Mouse (Mus musculus): ENCODE data around the gene AB124611. TPM values are rescaled to one million over a fixed set of nuclear protein-coding genes. Genes with fewer than 3 reads are reported as not detected.
"Not testable (repeated sequence)": the region's sequence is repeated elsewhere in the genome, so short reads cannot be mapped to it uniquely, and the experiment has no call there.

The AB124611 gene
- polyA plus RNA-seq, 1 experiment from 2014 or later: 2.9 TPM

GRCm38 (mm10) chr9:21505767-21506166 is 20.2 kb upstream of the AB124611 start:
- no peak for ATAC-seq (ENCODE audit: low read depth)
- H3K9ac ChIP-seq: peak overlapping the region; percentile 2; the same call in 1 of the 2 replicates
- H3K27me3 ChIP-seq: no peaks in the 10 kb centered on the region
- H3K27ac ChIP-seq (replicated peaks): no peak overlapping the region
- peaks cover 63% of the 10 kb centered on the region for H3K36me3 ChIP-seq
- no peaks in the 10 kb centered on the region for H3K9me3 ChIP-seq
- H3K4me2 ChIP-seq: no peak overlapping the region
- H3K4me3 ChIP-seq: no peak overlapping the region
- H3K4me1 ChIP-seq (replicated peaks): peaks cover 14% of the 10 kb centered on the region

- H3K4me1 ChIP-seq (replicated peaks): peaks cover 19% of the 10 kb centered on the region
- no peak overlapping the region for H3K27ac ChIP-seq (replicated peaks)
- H3K9me3 ChIP-seq: no peaks in the 10 kb centered on the region
- no peak for ATAC-seq (ENCODE audit: low read depth)
- H3K4me2 ChIP-seq: no peak overlapping the region
- WGBS: 94% methylated on average over 15 of the region's 15 CpGs
- no peaks in the 10 kb centered on the region for H3K27me3 ChIP-seq
- no peak overlapping the region for H3K9ac ChIP-seq
- H3K4me3 ChIP-seq: no peak overlapping the region
- peaks cover 56% of the 10 kb centered on the region for H3K36me3 ChIP-seq
These were observed 18.1 kb upstream of the AB124611 start for GRCm38 (mm10) chr9:21507753-21508430.

- H3K9me3 ChIP-seq: no peaks in the 10 kb centered on the region
- ATAC-seq (ENCODE audit: low read depth): no peak
- peak overlapping the region; percentile 66 for H3K4me2 ChIP-seq
- H3K4me1 ChIP-seq (replicated peaks): peaks cover 19% of the 10 kb centered on the region
- no peak overlapping the region for H3K27ac ChIP-seq (replicated peaks)
- peak overlapping the region; percentile 78; the same call in 1 of the 2 replicates for H3K9ac ChIP-seq
- H3K4me3 ChIP-seq: peak overlapping the region; percentile 63
- WGBS: 79% methylated on average over 7 of the region's 7 CpGs
- no peaks in the 10 kb centered on the region for H3K27me3 ChIP-seq
- peaks cover 48% of the 10 kb centered on the region for H3K36me3 ChIP-seq
These were observed 17.0 kb upstream of the AB124611 start for GRCm38 (mm10) chr9:21508871-21509404.

- peak within 1 kb of the TSS; percentile 66 for H3K4me2 ChIP-seq
- no peaks in the 10 kb centered on the region for H3K9me3 ChIP-seq
- H3K9ac ChIP-seq: peak within 1 kb of the TSS; percentile 78
- H3K4me1 ChIP-seq (replicated peaks): peaks cover 19% of the 10 kb centered on the region
- no peaks in the 10 kb centered on the region for H3K27me3 ChIP-seq
- H3K4me3 ChIP-seq: peak within 1 kb of the TSS; percentile 63
- H3K36me3 ChIP-seq: peaks cover 37% of the 10 kb centered on the region
- under 1% methylated on average over 44 of the region's 44 CpGs for WGBS
- peak within 1 kb of the TSS; percentile 93 for H3K27ac ChIP-seq (replicated peaks)
- ATAC-seq (ENCODE audit: low read depth): peak; percentile 96
These were observed 15.9 kb upstream of the AB124611 start, which contains the start of gene Tmed1 for GRCm38 (mm10) chr9:21509772-21510688. Gene Tmed1, minus strand, starts transcription at chr9:21510252.

GRCm38 (mm10) chr9:21510689-21511015 is 15.3 kb upstream of the AB124611 start:
- Histone ChIP-seq H3K27me3 (no peaks in the 10 kb centered on the region), H3K4me2 (peak overlapping the region; percentile 66), H3K4me1 (replicated peaks) (peaks cover 19% of the 10 kb centered on the region), H3K9ac (peak overlapping the region; percentile 78), H3K36me3 (peaks cover 31% of the 10 kb centered on the region), H3K9me3 (no peaks in the 10 kb centered on the region), H3K4me3 (peak overlapping the region; percentile 63), H3K27ac (replicated peaks) (peak overlapping the region; percentile 93)
- 7% methylated on average over 7 of the region's 7 CpGs for WGBS
- peak; percentile 30 for ATAC-seq (ENCODE audit: low read depth)

- Histone ChIP-seq H3K9me3 (no peaks in the 10 kb centered on the region), H3K4me2 (peak overlapping the region; percentile 66), H3K27me3 (no peaks in the 10 kb centered on the region), H3K9ac (peak overlapping the region; percentile 78), H3K36me3 (peaks cover 27% of the 10 kb centered on the region), H3K4me3 (peak overlapping the region; percentile 63), H3K27ac (replicated peaks) (peak overlapping the region; percentile 93; the same call in 1 of the 2 replicates), H3K4me1 (replicated peaks) (peaks cover 19% of the 10 kb centered on the region)
- WGBS: 84% methylated on average over 9 of the region's 9 CpGs
- ATAC-seq (ENCODE audit: low read depth): no peak
These were observed 14.9 kb upstream of the AB124611 start for GRCm38 (mm10) chr9:21511052-21511451.

- no peak for ATAC-seq (ENCODE audit: low read depth)
These were observed 12.5 kb upstream of the AB124611 start for GRCm38 (mm10) chr9:21513466-21513865.

GRCm38 (mm10) chr9:21517947-21518495 is 8.0 kb upstream of the AB124611 start:
- Histone ChIP-seq H3K4me3 (no peak overlapping the region), H3K9ac (no peak overlapping the region), H3K27ac (replicated peaks) (no peak overlapping the region), H3K9me3 (no peaks in the 10 kb centered on the region), H3K4me2 (no peak overlapping the region), H3K27me3 (no peaks in the 10 kb centered on the region), H3K4me1 (replicated peaks) (no peaks in the 10 kb centered on the region), H3K36me3 (no peaks in the 10 kb centered on the region)
- ATAC-seq (ENCODE audit: low read depth): no peak
- WGBS: 89% methylated on average over 6 of the region's 6 CpGs

More at GRCm38 (mm10) chr9:21513466-21513865, 12.5 kb upstream of the AB124611 start:
- WGBS: 97% methylated on average over 4 of the region's 4 CpGs
- Histone ChIP-seq H3K27ac (replicated peaks) (no peak overlapping the region), H3K36me3 (peaks cover 3% of the 10 kb centered on the region; the same call in 1 of the 2 replicates), H3K27me3 (no peaks in the 10 kb centered on the region), H3K4me2 (no peak overlapping the region), H3K4me1 (replicated peaks) (peaks cover 19% of the 10 kb centered on the region), H3K9ac (no peak overlapping the region), H3K4me3 (no peak overlapping the region), H3K9me3 (no peaks in the 10 kb centered on the region)

- not testable (repeated sequence) for H3K27ac ChIP-seq (replicated peaks); H3K27me3 ChIP-seq; H3K4me3 ChIP-seq; H3K9me3 ChIP-seq; H3K9ac ChIP-seq; H3K4me1 ChIP-seq (replicated peaks); H3K36me3 ChIP-seq; H3K4me2 ChIP-seq; ATAC-seq (ENCODE audit: low read depth)
- 87% methylated on average over 6 of the region's 6 CpGs for WGBS
These were observed 7.3 kb upstream of the AB124611 start for GRCm38 (mm10) chr9:21518690-21519089.

GRCm38 (mm10) chr9:21525142-21525936 is 637 bp upstream of the AB124611 start:
- no peak overlapping the region for H3K27ac ChIP-seq (replicated peaks)
- no peaks in the 10 kb centered on the region for H3K27me3 ChIP-seq
- no peaks in the 10 kb centered on the region for H3K4me1 ChIP-seq (replicated peaks)
- H3K9ac ChIP-seq: no peak overlapping the region
- H3K9me3 ChIP-seq: no peaks in the 10 kb centered on the region
- H3K4me3 ChIP-seq: no peak overlapping the region
- ATAC-seq (ENCODE audit: low read depth): no peak
- no peak overlapping the region for H3K4me2 ChIP-seq
- H3K36me3 ChIP-seq: no peaks in the 10 kb centered on the region
- WGBS: 76% methylated on average over 7 of the region's 7 CpGs

- Histone ChIP-seq H3K9me3 (no peaks in the 10 kb centered on the region), H3K4me1 (replicated peaks) (no peaks in the 10 kb centered on the region), H3K9ac (no peak overlapping the region), H3K36me3 (no peaks in the 10 kb centered on the region), H3K27ac (replicated peaks) (no peak overlapping the region), H3K4me3 (no peak overlapping the region), H3K27me3 (no peaks in the 10 kb centered on the region), H3K4me2 (no peak overlapping the region)
- 98% methylated on average over 3 of the region's 3 CpGs for WGBS
- no peak for ATAC-seq (ENCODE audit: low read depth)
These were observed 613 bp downstream of the AB124611 start for GRCm38 (mm10) chr9:21526634-21526944.

Measured in neural tube, embryonic 13.5 days (tissue).